Mouse (Mus musculus): ENCODE measurements around the gene Gm11444. TPM values are rescaled to one million over a fixed set of nuclear protein-coding genes. Genes with fewer than 3 reads are reported as not detected.

Gene Gm11444
- polyA plus RNA-seq (2014; fragmentation: Illumina TruSeq; extraction: RNeasy Lipid Tissue Mini Kit (QIAGEN cat#74804); ENCODE audit: low read depth, low replicate concordance) = not detected

GRCm38 (mm10) chr11:85850233-85850632 lies at the start of gene Gm11444:
Gene Gm11444 (minus strand): TSS chr11:85850333.

GRCm38 (mm10) chr11:85885665-85886428 lies 35.7 kb upstream of the Gm11444 start, which contains the start of gene Tbx4:
Gene Tbx4 (plus strand): TSS chr11:85886422.

GRCm38 (mm10) chr11:85832231-85832924 lies 17.8 kb downstream of the Gm11444 start, which contains the start of gene Tbx2:
Gene Tbx2 (plus strand): TSS chr11:85832551.

Other genes starting within 250 kb of the Gm11444 start
- 0.99 TPM for gene Tbx2, start 17.8 kb downstream of the Gm11444 start, polyA plus RNA-seq (2014; fragmentation: Illumina TruSeq; extraction: RNeasy Lipid Tissue Mini Kit (QIAGEN cat#74804); ENCODE audit: low read depth, low replicate concordance)
- not detected for gene Tbx4, start 36.1 kb upstream of the Gm11444 start, polyA plus RNA-seq (2014; fragmentation: Illumina TruSeq; extraction: RNeasy Lipid Tissue Mini Kit (QIAGEN cat#74804); ENCODE audit: low read depth, low replicate concordance)

Data from adrenal gland, adult 10 weeks (tissue).